In genomic region chr13:33080356-33080755, GRCm38 (mm10) we compare ENCODE assay signal across 10 mouse cellular contexts. TPM values are rescaled to one million over a fixed set of nuclear protein-coding genes. Genes with fewer than 3 reads are reported as not detected.
DNase-seq lines count a peak whose midpoint lies in the region; ATAC-seq and TF ChIP-seq lines count a peak whose summit lies in the region.
"Had no signal": no experiment of that assay in that cellular context is flagged by ENCODE, and none has a peak within 500 bp of the region (broad histone marks: within the 10 kb centered on the region; RNA-seq: fewer than 3 reads in every experiment).

No protein-coding gene starts in this region.

- H3K27ac ChIP-seq in left cerebral cortex, adult 2 months: no peak overlapping the region
- no peak overlapping the region for H3K27ac ChIP-seq in intestine, embryonic 15.5 days
- H3K27ac ChIP-seq: liver, embryonic 15.5 days; stomach, embryonic 15.5 days had no signal

- no peak overlapping the region for H3K9ac ChIP-seq in intestine, embryonic 15.5 days
- H3K9ac ChIP-seq: liver, embryonic 15.5 days; stomach, embryonic 15.5 days had no signal

- no peaks in the 10 kb centered on the region for H3K27me3 ChIP-seq in intestine, embryonic 15.5 days (replicated peaks)
- H3K27me3 ChIP-seq: liver, embryonic 15.5 days; stomach, embryonic 15.5 days had no signal

- 0 out of 2 replicates have a peak, but pooled peaks have one; percentile 40 for ATAC-seq in intestine, embryonic 15.5 days
- peak; percentile 44 for ATAC-seq in megakaryocyte progenitor cell, adult 5-6 weeks (replicated peaks; ENCODE audit: poor library complexity)

- intact Hi-C loops in left cerebral cortex, adult 2 months (cut with DNase I): no loop called here

- no peak overlapping the region for H3K4me3 ChIP-seq in left cerebral cortex, adult 2 months
- H3K4me3 ChIP-seq in intestine, embryonic 15.5 days (replicated peaks): no peak overlapping the region
- H3K4me3 ChIP-seq: liver, embryonic 15.5 days; stomach, embryonic 15.5 days had no signal

- 38% methylated on average over 3 of the region's 3 CpGs for WGBS in intestine, embryonic 15.5 days

- no peaks in the 10 kb centered on the region for H3K36me3 ChIP-seq in intestine, embryonic 15.5 days
- H3K36me3 ChIP-seq: liver, embryonic 15.5 days; stomach, embryonic 15.5 days had no signal

- no peaks in the 10 kb centered on the region; the same call in 1 of the 2 replicates for H3K4me1 ChIP-seq in intestine, embryonic 15.5 days (replicated peaks)
- H3K4me1 ChIP-seq: liver, embryonic 15.5 days had no signal

- TF ChIP-seq CTCF in left cerebral cortex, adult 2 months (IDR thresholded peaks at IDR 0.05): peak; percentile 21; the same call in 1 of the 2 replicates

- H3K4me2 ChIP-seq in intestine, embryonic 15.5 days (replicated peaks): no peak overlapping the region
- H3K4me2 ChIP-seq: liver, embryonic 15.5 days; stomach, embryonic 15.5 days had no signal

- DNase-seq in left cerebral cortex, adult 2 months (ENCODE audit: extremely low spot score in 1 of 2, low spot score in 2 of 2): no peak
- DNase-seq in left cerebral cortex, adult 8-10 months (ENCODE audit: low spot score in 2 of 2): no peak
- peak; percentile 55 for DNase-seq in brain, adult 2 months (ENCODE audit: low read depth, low spot score)
- DNase-seq in layer of hippocampus, adult 9-10 months (ENCODE audit: low spot score): no peak
- no peak for DNase-seq in T-cell, adult 2 months (ENCODE audit: low spot score)
- DNase-seq in left cerebral cortex, adult 11 months (ENCODE audit: low spot score): no peak

- no peaks in the 10 kb centered on the region for H3K9me3 ChIP-seq in intestine, embryonic 15.5 days
- H3K9me3 ChIP-seq: liver, embryonic 15.5 days; stomach, embryonic 15.5 days had no signal

RNA-seq across cellular contexts. Expression of gene Serpinb1b, which starts 2.0 kb away (rescaled TPM):
- total RNA-seq in left cerebral cortex, adult 2 months (2021): 1 to 10 TPM in 1 of 2 experiments, under 1 TPM in 1; 0.86 to 1.2 TPM
- 1 to 10 TPM; 1.5 to 2.4 (median 1.7) TPM for total RNA-seq in left cerebral cortex, adult 8-10 months (2022)
- polyA plus RNA-seq in intestine, embryonic 15.5 days (2015; fragmentation: Nextera tagmentation; extraction: Ambion mirVana): 0.33 TPM in 1 of 2 replicates, not detected in the other
- 0.37 TPM in 1 of 2 replicates, not detected in the other for total RNA-seq in megakaryocyte progenitor cell, adult 5-6 weeks (2015)
- not detected in 2 replicates for total RNA-seq in megakaryocyte progenitor cell, adult 5-6 weeks (2017)
- polyA plus RNA-seq: liver, embryonic 15.5 days had no signal

RNA-seq across cellular contexts. Expression of gene Serpinb9b, which starts 53.1 kb away (rescaled TPM):
- under 1 TPM in 1 of 2 experiments, not detected in 1; 0.09 TPM for total RNA-seq in left cerebral cortex, adult 2 months (2021)
- total RNA-seq in left cerebral cortex, adult 8-10 months (2022): not detected
- 0.15 TPM in 1 of 2 replicates, not detected in the other for polyA plus RNA-seq in intestine, embryonic 15.5 days (2015; fragmentation: Nextera tagmentation; extraction: Ambion mirVana)
- total RNA-seq in megakaryocyte progenitor cell, adult 5-6 weeks (2015): not detected in 2 replicates
- not detected in 2 replicates for total RNA-seq in megakaryocyte progenitor cell, adult 5-6 weeks (2017)
- polyA plus RNA-seq: liver, embryonic 15.5 days; stomach, embryonic 15.5 days had no signal
